Mouse (Mus musculus) liver, embryonic 16.5 days (tissue): ENCODE results near the gene Tpd52l1. TPM values are rescaled to one million over a fixed set of nuclear protein-coding genes. Genes with fewer than 3 reads are reported as not detected.

Experiments used
- ATAC-seq: fragments of 200-750 bp; cut with Nextera tagmentation; 2 replicates; pipeline ENCODE4 v1.8.0; 2017; ENCODE audit warnings: low read depth, mild to moderate bottlenecking, moderate number of reproducible peaks, moderate library complexity
- H3K27ac ChIP-seq: fragments of 300-500 bp; sonication (generic); 2 replicates; pipeline ENCODE4 v1.5.1; 2014; ENCODE audit warnings: mild to moderate bottlenecking, low read length
- H3K27me3 ChIP-seq: fragments of 300-500 bp; sonication (generic); 2 replicates; pipeline ENCODE4 v1.6.1; 2014; ENCODE audit warnings: low read depth, low read length, mixed read lengths; ENCODE audit not compliant: control insufficient read depth, insufficient read depth
- H3K36me3 ChIP-seq: fragments of 300-500 bp; sonication (generic); 2 replicates; pipeline ENCODE4 v1.6.1; 2014; ENCODE audit warnings: mild to moderate bottlenecking; ENCODE audit not compliant: control insufficient read depth, insufficient read depth
- H3K4me1 ChIP-seq: fragments of 300-500 bp; sonication (generic); 2 replicates; pipeline ENCODE4 v1.6.1; 2014; ENCODE audit warnings: low read depth, low read length, mixed read lengths; ENCODE audit not compliant: control insufficient read depth
- H3K4me2 ChIP-seq: fragments of 300-500 bp; sonication (generic); 2 replicates; pipeline ENCODE4 v1.6.1; 2014; ENCODE audit warnings: low read depth, low read length, mixed read lengths
- H3K4me3 ChIP-seq: fragments of 300-500 bp; sonication (generic); 2 replicates; pipeline ENCODE4 v1.5.1; 2014; ENCODE audit warnings: low read depth, mild to moderate bottlenecking, low read length
- H3K9ac ChIP-seq: fragments of 300-500 bp; sonication (generic); 2 replicates; pipeline ENCODE4 v1.6.1; 2014; ENCODE audit warnings: low read depth, low read length
- H3K9me3 ChIP-seq: fragments of 300-500 bp; sonication (generic); replicated peaks from 2 replicates; pipeline ENCODE4 v1.6.1; 2016; ENCODE audit warnings: low read length; ENCODE audit not compliant: control insufficient read depth
- WGBS: fragments of 180-500 bp; shearing (Covaris S2); extraction: QIAGEN DNeasy Blood & Tissue Kit; methylation state at CpG from one replicate; pipeline ENCODE4 v1.1.7; 2014; ENCODE audit not compliant: insufficient replicate concordance; 5-methylcytosine and 5-hydroxymethylcytosine counted together
- polyA plus RNA-seq: library from polyadenylated mRNA; unstranded; fragments of >200 nt; fragmentation: Nextera tagmentation; extraction: Ambion mirVana; gene quantifications from 2 replicates; pipeline ENCODE4 v1.2.1, GENCODE M21; 2015

Gene Tpd52l1
- polyA plus RNA-seq: 0.63 and 0.96 TPM in 2 replicates

DNA sequence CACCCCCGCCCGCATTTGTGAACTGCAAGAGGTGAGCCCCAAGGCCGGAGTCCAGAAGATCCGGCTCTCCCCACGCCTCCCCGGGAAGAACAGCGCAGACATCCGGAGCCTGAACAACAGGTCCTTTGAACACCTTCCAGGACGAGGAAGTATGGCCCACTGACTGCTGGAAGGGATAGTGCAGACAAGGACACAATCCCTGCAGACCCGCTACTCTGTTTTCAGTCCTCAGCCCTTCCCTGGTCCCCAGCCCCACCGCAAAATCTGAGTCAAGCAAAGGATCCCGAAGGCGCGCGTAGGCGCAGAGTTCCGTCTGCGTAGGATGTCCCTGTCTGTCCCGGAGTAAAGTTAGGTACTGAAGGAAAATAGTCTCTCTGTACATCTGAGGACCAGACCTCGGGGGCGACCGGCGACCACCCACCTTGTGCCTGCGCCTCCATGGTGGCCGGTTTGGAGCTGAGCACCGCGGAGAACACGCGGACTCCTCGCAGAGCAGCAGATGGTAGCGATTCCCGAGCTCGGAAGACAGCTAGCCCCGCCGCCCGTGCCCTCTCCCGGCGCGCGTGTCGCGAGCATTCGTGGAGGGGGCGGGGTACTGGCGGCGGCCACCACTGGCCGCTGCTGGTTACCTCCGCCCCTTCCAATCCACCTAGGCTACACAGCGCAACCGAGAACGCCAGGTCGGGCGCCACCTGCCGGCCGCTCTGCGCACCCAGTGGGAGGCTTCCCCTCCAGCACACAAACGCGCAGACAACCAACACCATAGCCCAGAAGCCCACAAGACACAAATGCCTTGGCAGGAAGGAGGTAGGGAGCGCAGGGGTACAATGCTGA lies at the start of gene Tpd52l1:
Tpd52l1 (minus strand) TSS at position 668 of the 834 bp plus-strand sequence.
- Histone ChIP-seq H3K4me3 (peak within 1 kb of the TSS; percentile 58), H3K9me3 (no peaks in the 10 kb centered on the region), H3K9ac (peak within 1 kb of the TSS; percentile 31), H3K27me3 (peaks cover 4% of the 10 kb centered on the region; the same call in 1 of the 2 replicates), H3K4me1 (no peaks in the 10 kb centered on the region), H3K36me3 (no peaks in the 10 kb centered on the region), H3K27ac (no peak within 1 kb of the TSS), H3K4me2 (peak within 1 kb of the TSS; percentile 66)
- WGBS: 1% methylated on average over 59 of the region's 59 CpGs
- ATAC-seq: peak; percentile 91

DNA sequence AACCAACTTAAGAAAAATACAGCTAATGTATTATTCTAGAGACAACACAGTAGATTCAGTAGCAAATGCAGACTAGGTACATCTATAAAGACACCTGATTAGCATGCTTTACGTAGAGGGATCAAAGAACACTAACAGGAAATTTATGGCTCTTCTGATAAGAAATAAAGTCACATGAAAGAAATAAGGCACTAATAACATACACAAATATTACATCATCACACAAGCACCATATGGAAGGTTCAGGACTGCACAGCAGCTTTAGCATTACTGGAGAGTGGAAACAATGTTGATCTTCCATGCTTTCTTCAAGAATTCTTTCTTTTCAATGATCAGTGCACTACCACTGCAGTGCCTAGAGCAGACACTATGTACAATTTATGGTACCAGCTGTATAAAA lies 48.5 kb upstream of the Tpd52l1 start:
- H3K9ac ChIP-seq: no peak overlapping the region
- H3K9me3 ChIP-seq: no peaks in the 10 kb centered on the region
- no peak overlapping the region for H3K4me3 ChIP-seq
- WGBS: 32% methylated on average over 1 of the region's 1 CpGs
- no peaks in the 10 kb centered on the region for H3K36me3 ChIP-seq
- no peak overlapping the region for H3K27ac ChIP-seq
- H3K4me2 ChIP-seq: no peak overlapping the region
- H3K4me1 ChIP-seq: no peaks in the 10 kb centered on the region
- no peak for ATAC-seq
- H3K27me3 ChIP-seq: no peaks in the 10 kb centered on the region

DNA sequence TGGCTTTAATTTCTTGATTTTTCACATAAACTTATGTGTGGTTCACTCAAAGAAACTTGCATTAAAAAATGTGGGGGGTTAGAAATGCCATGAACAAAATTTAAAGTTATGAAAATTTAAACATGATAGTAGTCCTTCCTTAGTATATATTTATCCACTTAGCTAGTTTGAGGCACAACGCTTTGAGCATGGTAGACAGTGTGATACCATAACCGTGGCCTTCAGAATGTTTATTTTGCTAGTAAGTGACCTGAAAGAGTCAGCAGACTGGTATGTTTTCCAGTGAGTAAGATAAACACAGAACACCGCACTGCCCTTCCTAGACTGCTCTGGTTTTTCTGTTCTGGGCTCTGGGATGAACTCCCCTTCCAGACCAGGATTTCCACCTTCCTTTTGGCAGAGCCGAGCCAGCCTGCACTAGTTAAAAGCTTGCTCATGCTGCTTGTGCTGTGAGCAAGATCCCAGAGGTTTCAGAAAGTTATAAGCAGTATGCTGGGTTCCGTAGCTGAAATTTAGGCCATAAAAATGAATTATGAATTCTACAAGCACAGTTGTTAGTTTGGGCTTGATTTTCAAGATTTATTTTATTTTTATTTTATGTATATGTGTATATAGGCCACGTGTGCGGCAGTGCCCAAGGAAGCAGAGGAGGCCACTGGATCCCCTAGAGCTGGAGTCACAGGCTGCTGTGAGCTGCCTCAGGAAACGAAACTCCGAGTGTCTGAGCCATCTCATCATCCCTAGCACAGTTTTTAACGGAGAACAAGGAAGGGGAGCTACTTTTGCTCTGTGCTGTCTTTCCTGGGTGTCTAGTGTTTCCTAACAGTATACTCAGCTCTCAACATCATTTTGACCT lies 21.5 kb upstream of the Tpd52l1 start:
- Histone ChIP-seq H3K9ac (no peak overlapping the region), H3K36me3 (no peaks in the 10 kb centered on the region), H3K4me2 (no peak overlapping the region), H3K4me3 (no peak overlapping the region), H3K4me1 (no peaks in the 10 kb centered on the region), H3K9me3 (no peaks in the 10 kb centered on the region), H3K27ac (no peak overlapping the region), H3K27me3 (no peaks in the 10 kb centered on the region)
- ATAC-seq: no peak
- 50% methylated on average over 10 of the region's 10 CpGs for WGBS

DNA sequence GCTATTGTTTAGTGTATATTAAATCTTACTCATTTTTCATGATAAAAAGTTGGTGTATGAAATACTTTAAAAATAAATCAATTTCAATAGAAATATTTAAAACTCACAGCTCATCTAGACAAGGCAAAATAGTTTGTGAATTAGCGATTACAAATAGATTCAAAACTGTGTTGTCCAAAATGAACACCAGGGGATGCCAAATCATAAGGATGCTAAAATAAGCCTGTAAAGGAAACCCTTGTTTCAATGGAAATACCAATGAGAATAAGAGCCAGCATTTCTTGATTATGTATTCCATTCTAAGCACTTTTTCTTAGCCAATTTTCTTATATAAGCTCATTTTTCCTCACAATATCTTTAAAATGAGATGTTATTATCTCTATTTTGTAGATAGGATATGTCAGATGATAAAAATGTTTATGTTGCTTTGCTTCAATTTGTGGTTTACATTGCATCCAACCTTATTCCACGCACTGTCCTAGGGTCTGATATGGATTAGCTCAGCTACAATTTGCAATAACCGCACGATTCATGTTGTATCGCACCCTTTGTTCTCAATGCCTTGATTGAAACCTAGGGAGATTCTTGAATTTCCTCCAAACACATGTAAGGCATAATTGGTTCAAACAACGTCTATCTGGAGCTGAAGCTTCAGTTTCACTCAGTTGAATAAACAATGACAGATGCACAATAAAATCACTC lies 20.2 kb upstream of the Tpd52l1 start:
- H3K9me3 ChIP-seq: no peaks in the 10 kb centered on the region
- no peak overlapping the region for H3K9ac ChIP-seq
- no peaks in the 10 kb centered on the region for H3K4me1 ChIP-seq
- no peak overlapping the region for H3K4me2 ChIP-seq
- no peaks in the 10 kb centered on the region for H3K36me3 ChIP-seq
- no peaks in the 10 kb centered on the region for H3K27me3 ChIP-seq
- H3K4me3 ChIP-seq: no peak overlapping the region
- H3K27ac ChIP-seq: no peak overlapping the region
- ATAC-seq: no peak
- WGBS: 70% methylated on average over 6 of the region's 6 CpGs

DNA sequence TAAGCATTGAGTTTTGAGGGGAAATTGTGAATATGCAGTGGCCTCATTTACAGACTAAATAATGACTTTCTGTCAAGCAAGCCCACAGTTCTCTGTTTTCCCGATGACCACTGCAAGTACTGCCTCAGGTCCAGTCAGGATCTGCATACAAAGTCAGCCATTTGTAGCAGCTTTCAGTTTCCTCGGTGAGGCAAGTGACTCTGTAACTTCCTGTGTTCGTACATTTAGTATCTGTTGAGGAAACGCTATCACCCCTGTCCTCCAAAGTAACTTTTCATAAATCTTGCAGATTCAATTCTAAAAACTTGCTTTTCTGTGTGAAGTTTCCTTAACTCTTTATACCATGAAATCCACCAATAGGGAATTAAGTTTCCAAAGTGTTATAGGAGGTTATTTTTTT lies 19.7 kb upstream of the Tpd52l1 start:
- Histone ChIP-seq H3K27ac (no peak overlapping the region), H3K27me3 (no peaks in the 10 kb centered on the region), H3K9ac (no peak overlapping the region), H3K4me3 (no peak overlapping the region), H3K36me3 (no peaks in the 10 kb centered on the region), H3K4me1 (no peaks in the 10 kb centered on the region), H3K4me2 (no peak overlapping the region), H3K9me3 (no peaks in the 10 kb centered on the region)
- WGBS: 30% methylated on average over 4 of the region's 4 CpGs
- ATAC-seq: no peak

DNA sequence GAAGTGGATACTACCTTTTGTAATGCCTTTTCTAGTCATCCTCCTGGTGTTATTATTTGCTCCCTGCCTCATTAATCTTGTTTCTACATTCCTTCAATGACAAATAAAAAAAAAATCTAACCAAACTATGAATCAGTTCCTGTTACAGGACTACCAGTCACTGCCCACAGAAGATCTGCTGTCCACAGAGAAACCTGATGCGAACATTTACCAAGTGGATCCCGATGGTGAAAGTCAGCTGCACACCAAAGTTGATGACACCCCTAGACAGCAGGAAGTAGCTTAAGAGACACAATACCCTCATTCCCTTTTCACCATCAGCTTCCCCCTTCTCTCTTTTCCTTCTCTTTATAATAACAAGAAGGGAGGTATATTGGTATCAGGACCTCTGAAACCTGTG lies 17.3 kb upstream of the Tpd52l1 start:
- Histone ChIP-seq H3K4me1 (no peaks in the 10 kb centered on the region), H3K27me3 (no peaks in the 10 kb centered on the region), H3K36me3 (no peaks in the 10 kb centered on the region), H3K9me3 (no peaks in the 10 kb centered on the region), H3K27ac (no peak overlapping the region), H3K4me3 (no peak overlapping the region), H3K4me2 (no peak overlapping the region), H3K9ac (no peak overlapping the region)
- ATAC-seq: no peak
- 74% methylated on average over 2 of the region's 2 CpGs for WGBS

DNA sequence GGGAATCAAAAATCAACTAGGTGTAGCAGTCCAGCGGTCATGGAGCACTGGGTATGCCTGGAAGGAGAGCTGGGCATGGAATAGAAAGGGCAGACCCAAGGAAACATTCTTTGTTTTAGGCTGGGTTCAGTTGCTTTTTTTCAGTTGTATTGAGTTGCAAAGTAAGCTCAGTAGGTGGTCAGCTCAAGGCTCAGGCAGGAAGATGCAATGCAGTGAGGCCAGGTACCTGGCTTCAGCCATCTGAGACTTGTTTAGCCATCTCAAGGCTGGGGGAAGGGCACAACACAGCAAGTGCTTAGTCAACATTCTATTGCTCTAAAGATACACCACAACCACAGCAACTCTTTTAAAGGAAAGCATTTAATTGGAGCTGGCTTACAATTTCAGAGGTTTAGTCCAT lies 11.0 kb upstream of the Tpd52l1 start:
- Histone ChIP-seq H3K4me2 (no peak overlapping the region), H3K36me3 (no peaks in the 10 kb centered on the region), H3K4me1 (no peaks in the 10 kb centered on the region), H3K27ac (no peak overlapping the region), H3K9me3 (no peaks in the 10 kb centered on the region), H3K27me3 (no peaks in the 10 kb centered on the region), H3K4me3 (no peak overlapping the region), H3K9ac (no peak overlapping the region)
- WGBS: 44% methylated on average over 1 of the region's 1 CpGs
- ATAC-seq: no peak

DNA sequence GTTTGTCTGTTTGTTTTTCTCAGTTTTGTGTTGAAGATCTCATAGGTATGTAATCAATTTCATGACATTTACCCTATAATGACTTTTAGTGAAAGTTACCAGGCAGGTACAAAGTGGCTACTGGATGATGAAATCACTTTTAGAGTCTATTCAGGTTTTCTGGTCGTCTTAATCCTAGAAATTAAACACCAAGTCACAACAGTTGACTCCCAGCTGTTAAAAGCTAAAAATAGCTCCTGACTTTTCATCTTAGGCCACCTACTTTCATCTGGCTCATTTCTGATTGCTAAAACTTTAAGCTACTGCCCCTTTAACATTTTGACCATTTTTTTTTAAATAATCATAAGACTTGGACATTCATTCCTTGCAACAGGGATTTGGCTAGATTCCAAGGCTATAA lies 1.3 kb upstream of the Tpd52l1 start:
- no peak for ATAC-seq
- H3K4me3 ChIP-seq: no peak overlapping the region
- no peaks in the 10 kb centered on the region for H3K36me3 ChIP-seq
- peaks cover 4% of the 10 kb centered on the region; the same call in 1 of the 2 replicates for H3K27me3 ChIP-seq
- H3K4me1 ChIP-seq: no peaks in the 10 kb centered on the region
- 27% methylated on average over 1 of the region's 1 CpGs for WGBS
- no peak overlapping the region for H3K27ac ChIP-seq
- no peak overlapping the region for H3K9ac ChIP-seq
- H3K4me2 ChIP-seq: no peak overlapping the region
- no peaks in the 10 kb centered on the region for H3K9me3 ChIP-seq
